Mouse (Mus musculus): Measurements from ENCODE around the gene Srebf2. TPM values are rescaled to one million over a fixed set of nuclear protein-coding genes. Genes with fewer than 3 reads are reported as not detected.
"Not testable (repeated sequence)": the region's sequence is repeated elsewhere in the genome, so short reads cannot be mapped to it uniquely, and the experiment has no call there.

The Srebf2 gene
- polyA plus RNA-seq, 1 experiment from 2014 or later, result 155 TPM

DNA sequence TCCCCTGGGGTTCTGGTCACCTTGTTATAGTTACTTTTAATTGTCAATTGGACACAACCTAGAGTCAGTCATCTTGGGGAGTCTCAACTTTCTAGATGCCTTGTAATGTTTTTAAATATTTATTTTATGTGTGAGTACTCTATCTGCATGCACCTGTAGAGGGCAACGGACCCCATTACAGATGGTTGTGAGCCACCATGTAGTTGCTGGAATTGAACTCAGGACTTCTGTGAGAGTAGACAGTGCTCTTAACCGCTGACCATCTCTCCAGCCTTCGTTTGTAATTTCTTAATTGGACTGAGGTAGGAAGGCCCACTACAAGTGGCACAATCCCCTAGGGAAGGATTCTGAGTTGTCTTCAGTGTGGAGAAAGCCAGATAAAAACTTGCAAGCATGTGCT lies 96.3 kb downstream of the Srebf2 start:
- Histone ChIP-seq H3K4me3 (peak overlapping the region; percentile 92), H3K9me3 (no peaks in the 10 kb centered on the region), H3K36me3 (0 out of 2 replicates have a peak, but pooled peaks cover 6% of the 10 kb centered on the region), H3K4me2 (peak overlapping the region; percentile 96), H3K9ac (peak overlapping the region; percentile 47), H3K27ac (no peak overlapping the region), H3K4me1 (peaks cover 7% of the 10 kb centered on the region), H3K27me3 (no peaks in the 10 kb centered on the region)
- ATAC-seq (ENCODE audit: insufficient number of reproducible peaks, low FRiP score, low TSS enrichment, low read depth), result no peak
- WGBS, result 74% methylated on average over 3 of the region's 3 CpGs

DNA sequence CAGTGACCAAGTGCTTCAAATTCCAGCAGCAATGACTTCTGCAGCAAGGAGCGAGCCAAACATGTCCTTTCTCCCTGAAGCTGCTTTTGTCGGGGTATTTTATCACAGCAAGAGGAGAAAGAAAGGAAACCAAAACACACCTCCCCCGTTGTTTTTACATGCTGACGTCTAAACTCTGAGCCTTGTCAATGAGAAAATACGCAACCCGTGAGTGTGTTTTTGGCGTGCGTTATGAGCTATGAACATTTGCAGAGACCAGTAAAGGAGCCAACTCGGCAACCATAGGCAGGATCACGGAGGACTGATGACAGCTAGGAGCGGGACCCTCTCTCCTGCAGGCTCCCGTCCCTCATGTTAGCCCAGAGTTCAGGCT lies 96.7 kb downstream of the Srebf2 start:
- Histone ChIP-seq H3K9ac (peak overlapping the region; percentile 47), H3K27me3 (no peaks in the 10 kb centered on the region), H3K9me3 (no peaks in the 10 kb centered on the region), H3K4me2 (peak overlapping the region; percentile 96), H3K27ac (0 out of 2 replicates have a peak overlapping the region, but pooled peaks have one; percentile 84), H3K4me3 (peak overlapping the region; percentile 92), H3K36me3 (0 out of 2 replicates have a peak, but pooled peaks cover 6% of the 10 kb centered on the region), H3K4me1 (peaks cover 7% of the 10 kb centered on the region)
- 2% methylated on average over 12 of the region's 12 CpGs for WGBS
- peak; percentile 21; the same call in 1 of the 2 replicates for ATAC-seq (ENCODE audit: insufficient number of reproducible peaks, low FRiP score, low TSS enrichment, low read depth)

DNA sequence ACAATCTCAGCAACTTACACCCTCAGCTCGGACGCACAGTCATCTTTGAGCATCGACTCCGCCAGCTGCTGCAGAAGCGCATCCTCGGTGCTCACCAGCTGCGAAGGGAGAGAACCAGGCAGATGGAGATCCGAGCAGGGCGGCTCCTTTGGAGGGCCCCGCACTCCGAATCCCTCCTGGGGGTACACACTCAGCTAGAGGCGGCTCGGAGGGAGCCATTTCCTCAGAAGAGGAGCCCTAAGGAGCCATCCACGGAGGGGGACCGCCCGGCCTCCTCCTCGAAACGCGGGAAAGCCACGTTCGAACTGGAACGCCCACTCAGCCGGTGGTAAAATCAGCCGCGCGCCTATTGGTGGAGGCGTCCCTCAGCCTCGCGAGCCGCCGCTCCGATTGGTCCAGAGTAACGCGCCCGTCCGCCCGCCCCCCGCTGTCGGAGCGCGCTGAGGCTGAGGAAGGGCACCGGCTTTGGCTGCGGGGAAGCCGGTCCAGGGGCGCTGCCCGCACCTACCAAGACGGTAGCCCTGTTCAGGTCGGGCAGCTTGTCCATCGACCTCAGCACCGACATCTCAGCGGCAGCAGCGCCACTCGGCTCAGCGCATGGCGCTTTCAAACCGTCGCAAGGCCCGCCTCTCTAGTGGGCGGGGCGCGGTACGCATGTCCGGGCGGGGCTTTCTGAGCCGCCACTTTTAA lies 97.3 kb downstream of the Srebf2 start, which contains the start of gene Cenpm:
TSS of gene Cenpm (minus strand) at position 634 of the 690 bp plus-strand sequence.
- Histone ChIP-seq H3K27ac (peak within 1 kb of the TSS; percentile 84), H3K4me1 (peaks cover 7% of the 10 kb centered on the region), H3K4me3 (peak within 1 kb of the TSS; percentile 92), H3K9me3 (no peaks in the 10 kb centered on the region), H3K36me3 (0 out of 2 replicates have a peak, but pooled peaks cover under 1% of the 10 kb centered on the region), H3K4me2 (peak within 1 kb of the TSS; percentile 96), H3K27me3 (no peaks in the 10 kb centered on the region), H3K9ac (peak within 1 kb of the TSS; percentile 47)
- ATAC-seq (ENCODE audit: insufficient number of reproducible peaks, low FRiP score, low TSS enrichment, low read depth), result peak; percentile 91
- 0% methylated on average over 65 of the region's 65 CpGs for WGBS

DNA sequence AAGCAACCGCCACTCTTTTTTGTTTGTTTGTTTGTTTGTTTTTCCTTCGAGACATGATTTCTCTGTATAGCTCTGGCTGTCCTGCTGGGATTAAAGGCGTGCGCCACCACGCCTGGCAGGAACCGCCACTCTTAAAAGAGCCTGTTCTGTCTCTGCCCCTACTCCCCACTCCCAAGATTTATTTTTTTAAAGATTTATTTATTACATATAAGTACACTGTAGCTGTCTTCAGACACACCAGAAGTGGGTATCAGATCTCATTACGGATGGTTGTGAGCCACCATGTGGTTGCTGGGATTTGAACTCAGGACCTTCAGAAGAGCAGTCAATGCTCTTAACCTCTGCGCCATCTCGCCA lies 97.8 kb downstream of the Srebf2 start:
- not testable (repeated sequence) for H3K9me3 ChIP-seq; H3K4me1 ChIP-seq; ATAC-seq (ENCODE audit: insufficient number of reproducible peaks, low FRiP score, low TSS enrichment, low read depth); H3K27me3 ChIP-seq; H3K36me3 ChIP-seq
- Histone ChIP-seq H3K9ac (peak overlapping the region; percentile 47), H3K4me2 (peak overlapping the region; percentile 96), H3K27ac (peak overlapping the region; percentile 84), H3K4me3 (peak overlapping the region; percentile 92)
- 21% methylated on average over 9 of the region's 9 CpGs for WGBS

DNA sequence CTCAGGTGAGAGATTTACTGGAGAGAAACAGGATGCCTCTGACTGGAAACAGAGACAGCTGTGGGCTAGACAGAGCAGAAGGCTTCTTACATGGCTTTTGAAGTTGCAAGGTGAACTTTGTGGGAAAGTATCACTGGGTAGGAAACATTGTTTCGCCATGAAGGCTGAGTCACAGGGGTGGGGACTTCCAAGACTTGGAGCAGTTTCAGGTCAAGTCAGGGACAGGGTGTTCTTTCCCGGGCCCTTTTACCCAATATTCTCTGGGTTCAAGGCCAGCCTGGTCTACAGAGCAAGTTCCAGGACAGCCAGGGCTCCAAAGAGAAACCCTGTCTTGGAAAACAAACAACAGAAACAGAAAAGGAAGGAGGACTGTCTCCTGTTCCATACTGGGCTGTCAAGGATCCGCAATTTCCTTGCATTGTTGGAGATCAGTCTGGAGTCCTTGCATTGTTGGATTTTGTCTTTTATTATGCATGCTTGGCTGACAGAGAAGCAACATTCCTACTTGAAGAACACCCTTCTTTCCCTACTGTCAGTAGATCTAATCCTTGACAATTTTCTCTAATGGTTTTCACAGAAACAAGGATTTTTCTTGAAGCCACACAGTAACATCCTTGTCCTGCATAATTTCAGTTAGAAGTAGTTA lies 100.3 kb downstream of the Srebf2 start:
- no peaks in the 10 kb centered on the region for H3K36me3 ChIP-seq
- 60% methylated on average over 3 of the region's 3 CpGs for WGBS
- H3K9me3 ChIP-seq, result no peaks in the 10 kb centered on the region
- H3K27ac ChIP-seq, result no peak overlapping the region
- H3K9ac ChIP-seq, result no peak overlapping the region
- H3K4me1 ChIP-seq, result peaks cover 7% of the 10 kb centered on the region
- H3K27me3 ChIP-seq, result no peaks in the 10 kb centered on the region
- no peak overlapping the region for H3K4me3 ChIP-seq
- no peak for ATAC-seq (ENCODE audit: insufficient number of reproducible peaks, low FRiP score, low TSS enrichment, low read depth)
- H3K4me2 ChIP-seq, result no peak overlapping the region

DNA sequence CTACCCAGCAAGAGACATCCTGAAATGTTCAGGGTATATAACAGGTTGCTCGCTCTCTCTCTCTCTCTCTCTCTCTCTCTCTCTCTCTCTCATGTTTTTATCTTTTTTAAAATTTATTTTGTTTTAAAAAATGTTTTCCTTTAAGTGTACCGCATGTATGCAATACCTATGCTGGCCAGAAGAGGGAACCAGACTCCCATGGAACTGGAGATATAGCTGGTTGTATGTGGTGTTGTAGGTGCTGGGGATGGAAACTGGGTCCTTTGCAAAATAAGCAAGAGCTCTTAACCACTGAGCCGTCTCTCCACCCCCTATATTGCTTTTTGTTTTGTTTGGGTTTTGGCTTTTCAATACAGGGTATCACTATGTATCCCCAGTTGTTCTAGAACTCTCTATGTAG lies 104.6 kb downstream of the Srebf2 start:
- 91% methylated on average over 3 of the region's 3 CpGs for WGBS
- Histone ChIP-seq H3K9me3 (no peaks in the 10 kb centered on the region), H3K4me1 (no peaks in the 10 kb centered on the region), H3K27me3 (no peaks in the 10 kb centered on the region), H3K4me2 (no peak overlapping the region), H3K9ac (no peak overlapping the region), H3K36me3 (no peaks in the 10 kb centered on the region), H3K27ac (no peak overlapping the region), H3K4me3 (no peak overlapping the region)
- ATAC-seq (ENCODE audit: insufficient number of reproducible peaks, low FRiP score, low TSS enrichment, low read depth), result no peak

DNA sequence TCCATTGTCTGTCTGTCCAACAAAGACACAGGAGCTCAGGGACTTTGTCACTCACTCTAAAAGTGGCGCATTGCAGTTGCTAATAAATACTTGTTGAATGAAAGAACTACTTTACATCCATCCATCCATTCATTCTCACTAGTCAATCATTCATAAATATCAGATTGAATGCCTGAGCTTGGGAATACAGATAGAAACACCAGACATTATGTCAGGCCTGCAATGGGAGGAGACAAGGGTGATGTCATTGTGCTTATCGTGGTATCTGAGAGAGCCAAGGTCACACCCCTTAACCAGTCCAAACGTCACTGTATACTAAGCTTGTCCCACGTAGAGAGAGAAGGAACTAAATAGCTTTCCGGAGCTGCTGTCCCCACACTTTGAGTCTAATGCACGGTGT lies 105.1 kb downstream of the Srebf2 start, which contains the start of gene 1500009C09Rik:
TSS of gene 1500009C09Rik (plus strand) at position 301 of the 400 bp plus-strand sequence.
- no peak within 1 kb of the TSS for H3K4me3 ChIP-seq
- H3K9ac ChIP-seq, result no peak within 1 kb of the TSS
- no peaks in the 10 kb centered on the region for H3K27me3 ChIP-seq
- no peaks in the 10 kb centered on the region for H3K36me3 ChIP-seq
- 91% methylated on average over 6 of the region's 6 CpGs for WGBS
- no peak within 1 kb of the TSS for H3K4me2 ChIP-seq
- ATAC-seq (ENCODE audit: insufficient number of reproducible peaks, low FRiP score, low TSS enrichment, low read depth), result no peak
- H3K9me3 ChIP-seq, result no peaks in the 10 kb centered on the region
- H3K27ac ChIP-seq, result no peak within 1 kb of the TSS
- no peaks in the 10 kb centered on the region for H3K4me1 ChIP-seq

MicroRNAs encoded within 50 kb of the gene (microRNA counts, 519-probe panel; counts per million panel counts)
- microRNA mmu-miR-33, result 2,203 counts per million, percentile 41 among the panel's probes with 10 or more counts

Small RNA genes within 50 kb of the gene (microRNA-seq; reads per million reads assigned to microRNA genes)
- gene Mir33, result 51.6 reads per million, percentile 42 among the genes with 10 or more reads in this experiment

Other genes starting within 250 kb of the Srebf2 start
- 60.5 and 76.3 TPM in 2 replicates for gene Polr3h, start 220.9 kb upstream of the Srebf2 start, polyA plus RNA-seq (2015; fragmentation: Nextera tagmentation; extraction: Ambion mirVana)
- 14.0 and 16.1 TPM in 2 replicates for gene Csdc2, start 210.4 kb upstream of the Srebf2 start, polyA plus RNA-seq (2015; fragmentation: Nextera tagmentation; extraction: Ambion mirVana)
- 39.5 and 40.5 TPM in 2 replicates for gene Pmm1, start 186.3 kb upstream of the Srebf2 start, polyA plus RNA-seq (2015; fragmentation: Nextera tagmentation; extraction: Ambion mirVana)
- not detected in 2 replicates for gene 1700029P11Rik, start 166.6 kb upstream of the Srebf2 start, polyA plus RNA-seq (2015; fragmentation: Nextera tagmentation; extraction: Ambion mirVana)
- gene Xrcc6, start 159.3 kb upstream of the Srebf2 start, polyA plus RNA-seq (2015; fragmentation: Nextera tagmentation; extraction: Ambion mirVana), result 73.8 and 77.5 TPM in 2 replicates
- 30.2 and 30.9 TPM in 2 replicates for gene Desi1, start 113.3 kb upstream of the Srebf2 start, polyA plus RNA-seq (2015; fragmentation: Nextera tagmentation; extraction: Ambion mirVana)
- 250 and 262 TPM in 2 replicates for gene Snu13, start 99.6 kb upstream of the Srebf2 start, polyA plus RNA-seq (2015; fragmentation: Nextera tagmentation; extraction: Ambion mirVana)
- gene 4930407I10Rik, start 88.0 kb upstream of the Srebf2 start, polyA plus RNA-seq (2015; fragmentation: Nextera tagmentation; extraction: Ambion mirVana), result not detected in 2 replicates
- 0.05 TPM in 1 of 2 replicates, not detected in the other for gene Mei1, start 77.2 kb upstream of the Srebf2 start, polyA plus RNA-seq (2015; fragmentation: Nextera tagmentation; extraction: Ambion mirVana)
- gene Ccdc134, start 19.3 kb upstream of the Srebf2 start, polyA plus RNA-seq (2015; fragmentation: Nextera tagmentation; extraction: Ambion mirVana), result 24.6 and 28.8 TPM in 2 replicates
- 0.25 and 0.40 TPM in 2 replicates for gene Shisa8, start 65.6 kb downstream of the Srebf2 start, polyA plus RNA-seq (2015; fragmentation: Nextera tagmentation; extraction: Ambion mirVana)
- gene Tnfrsf13c, start 77.2 kb downstream of the Srebf2 start, polyA plus RNA-seq (2015; fragmentation: Nextera tagmentation; extraction: Ambion mirVana), result 0.19 and 0.29 TPM in 2 replicates
- gene Cenpm, start 97.6 kb downstream of the Srebf2 start, polyA plus RNA-seq (2015; fragmentation: Nextera tagmentation; extraction: Ambion mirVana), result 48.5 and 49.5 TPM in 2 replicates
- gene 1500009C09Rik, start 105.2 kb downstream of the Srebf2 start, polyA plus RNA-seq (2015; fragmentation: Nextera tagmentation; extraction: Ambion mirVana), result not detected in 2 replicates
- 5.5 and 8.4 TPM in 2 replicates for gene Sept3, start 127.7 kb downstream of the Srebf2 start, polyA plus RNA-seq (2015; fragmentation: Nextera tagmentation; extraction: Ambion mirVana)
- 0.10 and 0.12 TPM in 2 replicates for gene Wbp2nl, start 151.8 kb downstream of the Srebf2 start, polyA plus RNA-seq (2015; fragmentation: Nextera tagmentation; extraction: Ambion mirVana)
- gene Naga, start 191.7 kb downstream of the Srebf2 start, polyA plus RNA-seq (2015; fragmentation: Nextera tagmentation; extraction: Ambion mirVana), result 56.6 and 62.5 TPM in 2 replicates
- 22.9 and 25.0 TPM in 2 replicates for gene Pheta2, start 191.8 kb downstream of the Srebf2 start, polyA plus RNA-seq (2015; fragmentation: Nextera tagmentation; extraction: Ambion mirVana)
- 262 and 273 TPM in 2 replicates for gene Smdt1, start 191.8 kb downstream of the Srebf2 start, polyA plus RNA-seq (2015; fragmentation: Nextera tagmentation; extraction: Ambion mirVana)
- gene Ndufa6, start 207.1 kb downstream of the Srebf2 start, polyA plus RNA-seq (2015; fragmentation: Nextera tagmentation; extraction: Ambion mirVana), result 261 and 281 TPM in 2 replicates
- gene Cyp2d22, start 233.1 kb downstream of the Srebf2 start, polyA plus RNA-seq (2015; fragmentation: Nextera tagmentation; extraction: Ambion mirVana), result 6.0 and 7.4 TPM in 2 replicates
- gene Cyp2d11, start 246.8 kb downstream of the Srebf2 start, polyA plus RNA-seq (2015; fragmentation: Nextera tagmentation; extraction: Ambion mirVana), result not detected in 2 replicates

Data from limb, embryonic 15.5 days (tissue).